Mouse (Mus musculus) C2C12 (cell line): ENCODE measurements at regions not wholly inside any gene's neighbourhood (a gene's known extent, or its start where the extent isn't known, plus 50 kb on each side); places are given as distances from the start of the nearest gene placed in this dataset.

Experiments
- CEBPB ChIP-seq: IDR thresholded peaks from one replicate; pipeline ENCODE4 v1.6.1; 2011; ENCODE audit warnings: low read depth, mild to moderate bottlenecking, control low read depth, moderate library complexity
- CTCF ChIP-seq: IDR thresholded peaks from one replicate; pipeline ENCODE4 v1.5.1; 2011; ENCODE audit not compliant: control insufficient read depth, insufficient read depth, insufficient read length
- MAX ChIP-seq: IDR thresholded peaks from one replicate; pipeline ENCODE4 v1.6.1; 2011; ENCODE audit warnings: mild to moderate bottlenecking, control low read depth
- MYOD1 ChIP-seq: IDR thresholded peaks from one replicate; pipeline ENCODE4 v1.6.1; 2011; ENCODE audit warnings: low read depth; ENCODE audit not compliant: control insufficient read depth, insufficient read length
- USF1 ChIP-seq: IDR thresholded peaks from one replicate; pipeline ENCODE4 v1.6.1; 2011; ENCODE audit warnings: low read depth, mild to moderate bottlenecking, control low read depth, moderate library complexity

DNA sequence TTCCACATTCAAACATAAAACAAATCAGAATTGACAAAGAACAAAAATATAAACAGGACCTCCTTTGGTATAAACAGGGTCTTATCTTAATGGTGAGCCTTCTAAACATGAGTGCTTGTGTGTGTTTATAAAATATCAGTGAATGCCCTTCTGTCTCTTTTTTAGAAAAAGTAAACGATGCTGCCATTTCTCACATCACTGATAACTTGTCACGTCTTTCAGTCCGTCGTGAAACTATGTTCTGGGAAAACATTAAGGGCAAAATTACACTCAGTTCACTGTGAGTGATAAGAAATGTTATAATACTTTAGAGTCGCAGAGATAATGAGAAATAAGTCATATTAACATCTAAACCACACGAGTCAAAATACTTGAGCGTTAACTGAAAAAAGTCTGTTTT lies 635.6 kb upstream of the N6amt1 start:
- TF ChIP-seq CTCF (no peak), MYOD1 (no peak), MAX (no peak), USF1 (no peak), CEBPB (no peak)
